In genomic region chr7:65870928-65871580, GRCm38 (mm10) we compare ENCODE assay signal across 8 mouse cellular contexts. TPM values are rescaled to one million over a fixed set of nuclear protein-coding genes. Genes with fewer than 3 reads are reported as not detected.
DNase-seq lines count a peak whose midpoint lies in the region; ATAC-seq and TF ChIP-seq lines count a peak whose summit lies in the region.

No protein-coding gene starts in this region.

- H3K27me3 ChIP-seq in midbrain, postnatal 0 days (ENCODE audit: insufficient read depth, low read length), result no peaks in the 10 kb centered on the region
- no peaks in the 10 kb centered on the region for H3K27me3 ChIP-seq in kidney, embryonic 14.5 days (ENCODE audit: control insufficient read depth, insufficient read depth, low read length)

- H3K9ac ChIP-seq in midbrain, postnatal 0 days (replicated peaks; ENCODE audit: low read length, poor library complexity, severe bottlenecking), result no peak overlapping the region
- no peak overlapping the region for H3K9ac ChIP-seq in kidney, embryonic 14.5 days (ENCODE audit: low read depth, low read length)

- H3K36me3 ChIP-seq in midbrain, postnatal 0 days (ENCODE audit: insufficient read depth, low read length), result no peaks in the 10 kb centered on the region
- no peaks in the 10 kb centered on the region for H3K36me3 ChIP-seq in kidney, embryonic 14.5 days (ENCODE audit: control insufficient read depth, insufficient read depth, low read length)

- intact Hi-C loops in heart, postnatal 14 days (cut with DNase I), result no loop called here

- DNase-seq in cerebellum, adult 11 months, result peak; percentile 25
- peak; percentile 59 for DNase-seq in embryo, embryonic 11 days
- peak; percentile 31 to 79 for DNase-seq in layer of hippocampus, adult 2 months (ENCODE audit: low spot score in 2 of 2)
- DNase-seq in midbrain, postnatal 0 days (ENCODE audit: low spot score), result peak; percentile 86
- no peak for DNase-seq in adrenal gland, postnatal 4 days (ENCODE audit: low spot score in 2 of 2)
- DNase-seq in heart, postnatal 14 days, result no peak
- no peak for DNase-seq in kidney, postnatal 10 days

- TF ChIP-seq CTCF in layer of hippocampus, adult 2 months (conservative IDR thresholded peaks at IDR 0.05), result peak; percentile 65
- peak; percentile 56 for TF ChIP-seq CTCF in midbrain, postnatal 0 days (IDR thresholded peaks at IDR 0.05)

- H3K4me3 ChIP-seq in layer of hippocampus, adult 2 months, result no peak overlapping the region
- no peak overlapping the region for H3K4me3 ChIP-seq in midbrain, postnatal 0 days (ENCODE audit: low read depth, low read length)
- no peak overlapping the region for H3K4me3 ChIP-seq in kidney, embryonic 14.5 days (ENCODE audit: low read length)

- H3K9me3 ChIP-seq in midbrain, postnatal 0 days (ENCODE audit: low read length), result no peaks in the 10 kb centered on the region
- H3K9me3 ChIP-seq in kidney, embryonic 14.5 days (ENCODE audit: control insufficient read depth, low read length), result no peaks in the 10 kb centered on the region

- H3K27ac ChIP-seq in layer of hippocampus, adult 2 months, result peak overlapping the region; percentile 92
- no peak overlapping the region; the same call in 1 of the 2 replicates for H3K27ac ChIP-seq in midbrain, postnatal 0 days (ENCODE audit: low read depth, low read length)
- no peak overlapping the region for H3K27ac ChIP-seq in kidney, embryonic 14.5 days (ENCODE audit: low read depth, low read length)

- H3K4me2 ChIP-seq in midbrain, postnatal 0 days (ENCODE audit: low read depth, low read length, poor library complexity, severe bottlenecking), result no peak overlapping the region
- no peak overlapping the region for H3K4me2 ChIP-seq in kidney, embryonic 14.5 days (replicated peaks; ENCODE audit: low read depth, low read length)

- peaks cover 11% of the 10 kb centered on the region for H3K4me1 ChIP-seq in midbrain, postnatal 0 days (ENCODE audit: insufficient read depth, low read length)
- H3K4me1 ChIP-seq in kidney, embryonic 14.5 days (ENCODE audit: control insufficient read depth, insufficient read depth, low read length), result no peaks in the 10 kb centered on the region

- 18% methylated on average over 10 of the region's 10 CpGs for WGBS in midbrain, postnatal 0 days
- WGBS in kidney, embryonic 14.5 days, result 56% methylated on average over 10 of the region's 10 CpGs

- peak; percentile 92 for ATAC-seq in midbrain, postnatal 0 days (ENCODE audit: low FRiP score)
- no peak for ATAC-seq in kidney, embryonic 14.5 days (ENCODE audit: low FRiP score, low TSS enrichment)

RNA-seq across cellular contexts. Expression of gene Pcsk6, which starts 9.5 kb away (rescaled TPM):
- 10 to 100 TPM; 16.4 to 17.1 TPM for total RNA-seq in layer of hippocampus, adult 2 months (2021)
- 8.3 and 14.9 TPM in 2 replicates for total RNA-seq in midbrain, postnatal 0 days (2014; rRNA removed)
- polyA plus RNA-seq in midbrain, postnatal 0 days (2015; fragmentation: Nextera tagmentation; extraction: Ambion mirVana), result 1.5 and 1.8 TPM in 2 replicates
- 10 to 100 TPM; 15.9 to 18.9 TPM for total RNA-seq in adrenal gland, postnatal 4 days (2021)
- polyA plus RNA-seq in kidney, embryonic 14.5 days (2014; fragmentation: Nextera tagmentation; extraction: Ambion mirVana), result 2.7 and 2.9 TPM in 2 replicates
- 10 to 100 TPM; 62.8 to 69.7 TPM for total RNA-seq in heart, postnatal 14 days (2021)

Comparison
In these comparisons a context has a peak if more than half of its experiments do, and no peak if none do; other contexts are left out.
1. DNase-seq: peak in cerebellum, adult 11 months (single experiment), embryo, embryonic 11 days (single experiment), layer of hippocampus, adult 2 months (2 of 2) and midbrain, postnatal 0 days (single experiment); none in adrenal gland, postnatal 4 days (0 of 2), heart, postnatal 14 days (0 of 2) and kidney, postnatal 10 days (single experiment).